Mouse (Mus musculus) MEL (cell line): Measurements from ENCODE around the gene Sult5a1. TPM values are rescaled to one million over a fixed set of nuclear protein-coding genes. Genes with fewer than 3 reads are reported as not detected.

Source experiments
- DNase-seq: peaks from one replicate; pipeline ENCODE4 v3.0.0; 2011; ENCODE audit warnings: low read depth, low spot score
- H3K27ac ChIP-seq: 2 replicates; pipeline ENCODE4 v1.5.1; 2012; ENCODE audit warnings: low read depth, mild to moderate bottlenecking, control low read depth, low read length, moderate library complexity; ENCODE audit not compliant: control insufficient read depth
- H3K27me3 ChIP-seq, 2 experiments: fragments of 150-350 bp in 1 of 2; sonication (generic) in 1 of 2; 2 replicates each; pipeline ENCODE4 v1.6.1; 2012; ENCODE audit warnings: low read length in 2 of 2, mild to moderate bottlenecking in 2 of 2, improper control_type of control experiment in 1 of 2, moderate library complexity in 1 of 2; ENCODE audit not compliant: insufficient read depth in 2 of 2, control insufficient read depth in 1 of 2
- H3K36me3 ChIP-seq, 2 experiments: 2 replicates each; pipeline ENCODE4 v1.6.1; 2012 to 2014; ENCODE audit warnings: low read length in 2 of 2, improper control_type of control experiment in 1 of 2, inconsistent platforms in 1 of 2, mild to moderate bottlenecking in 1 of 2; ENCODE audit not compliant: insufficient read depth in 2 of 2, control insufficient read depth in 1 of 2
- H3K4me1 ChIP-seq, 2 experiments: fragments of 150-350 bp in 1 of 2; sonication (generic) in 1 of 2; 2 replicates each; pipeline ENCODE4 v1.6.1; 2012; ENCODE audit warnings: low read length in 2 of 2, improper control_type of control experiment in 1 of 2, mild to moderate bottlenecking in 1 of 2; ENCODE audit not compliant: insufficient read depth in 2 of 2, control insufficient read depth in 1 of 2
- H3K4me3 ChIP-seq, 2 experiments: fragments of 150-350 bp in 1 of 2; sonication (generic) in 1 of 2; 2 replicates each; pipeline ENCODE4 v1.5.1; 2012; ENCODE audit warnings: low read depth in 2 of 2, low read length in 2 of 2, mild to moderate bottlenecking in 2 of 2, moderate library complexity in 2 of 2, control low read depth in 1 of 2, improper control_type of control experiment in 1 of 2; ENCODE audit not compliant: control insufficient read depth in 1 of 2, insufficient read depth in 1 of 2
- H3K79me2 ChIP-seq: 2 replicates; pipeline ENCODE4 v1.6.1; 2012; ENCODE audit warnings: mild to moderate bottlenecking, low read length, moderate library complexity; ENCODE audit not compliant: control insufficient read depth, poor library complexity, insufficient read depth
- H3K9ac ChIP-seq: 2 replicates; pipeline ENCODE4 v1.6.1; 2012; ENCODE audit warnings: low read depth, mild to moderate bottlenecking, control low read depth, low read length, moderate library complexity; ENCODE audit not compliant: control insufficient read depth, poor library complexity, severe bottlenecking
- H3K9me3 ChIP-seq: fragments of 150-350 bp; sonication (generic); replicated peaks from 2 replicates; pipeline ENCODE4 v1.6.1; 2012; ENCODE audit warnings: mild to moderate bottlenecking, low read length, improper control_type of control experiment, moderate library complexity; ENCODE audit not compliant: insufficient read depth
- CHD2 ChIP-seq: IDR thresholded peaks from 2 replicates; pipeline ENCODE4 v1.6.1; 2011; ENCODE audit warnings: low read length, improper control_type of control experiment
- E2F4 ChIP-seq: IDR thresholded peaks from 2 replicates; pipeline ENCODE4 v1.6.1; 2011; ENCODE audit warnings: low read depth, low read length, improper control_type of control experiment, borderline replicate concordance
- ELF1 ChIP-seq: IDR thresholded peaks from 2 replicates; pipeline ENCODE4 v1.6.1; 2014; ENCODE audit warnings: low read depth, mild to moderate bottlenecking, inconsistent platforms, low read length, improper control_type of control experiment, moderate library complexity
- EP300 ChIP-seq, 2 experiments: IDR thresholded peaks; 2 replicates each; pipeline ENCODE4 v1.6.1; 2011; ENCODE audit warnings: improper control_type of control experiment in 2 of 2, low read length in 2 of 2, low read depth in 1 of 2, mild to moderate bottlenecking in 1 of 2
- ETS1 ChIP-seq: IDR thresholded peaks from 2 replicates; pipeline ENCODE4 v1.6.1; 2012; ENCODE audit warnings: low read depth, mild to moderate bottlenecking, inconsistent platforms, low read length, improper control_type of control experiment, moderate library complexity
- JUND ChIP-seq: IDR thresholded peaks from 2 replicates; pipeline ENCODE4 v1.6.1; 2011; ENCODE audit warnings: low read depth, mild to moderate bottlenecking, improper control_type of control experiment, low read length
- MAFK ChIP-seq: IDR thresholded peaks from 2 replicates; pipeline ENCODE4 v1.6.1; 2011; ENCODE audit warnings: low read depth, mild to moderate bottlenecking, low read length, improper control_type of control experiment, borderline replicate concordance
- MAZ ChIP-seq: IDR thresholded peaks from 2 replicates; pipeline ENCODE4 v1.6.1; 2012; ENCODE audit warnings: low read depth, mild to moderate bottlenecking, inconsistent platforms, low read length, improper control_type of control experiment
- MXI1 ChIP-seq: IDR thresholded peaks from 2 replicates; pipeline ENCODE4 v1.6.1; 2011; ENCODE audit warnings: mild to moderate bottlenecking, low read depth, low read length, improper control_type of control experiment
- MYC ChIP-seq: IDR thresholded peaks from 2 replicates; pipeline ENCODE4 v1.6.1; 2011; ENCODE audit warnings: low read depth, mild to moderate bottlenecking, low read length, improper control_type of control experiment, moderate library complexity
- POLR2A ChIP-seq, 2 experiments: IDR thresholded peaks; 2 replicates each; pipeline ENCODE4 v1.6.1; 2011 to 2012; ENCODE audit warnings: low read length in 2 of 2, mild to moderate bottlenecking in 2 of 2, control low read depth in 1 of 2, improper control_type of control experiment in 1 of 2, low read depth in 1 of 2, moderate library complexity in 1 of 2; ENCODE audit not compliant: control insufficient read depth in 1 of 2, insufficient read depth in 1 of 2, poor library complexity in 1 of 2
- POLR2AphosphoS5 ChIP-seq: IDR thresholded peaks from 2 replicates; pipeline ENCODE4 v1.6.1; 2012; ENCODE audit warnings: low read depth, borderline replicate concordance, mild to moderate bottlenecking, inconsistent platforms, low read length, moderate library complexity, mixed read lengths
- RAD21 ChIP-seq: IDR thresholded peaks from 2 replicates; pipeline ENCODE4 v1.6.1; 2011; ENCODE audit warnings: mild to moderate bottlenecking, low read depth, low read length, improper control_type of control experiment
- SIN3A ChIP-seq: IDR thresholded peaks from 2 replicates; pipeline ENCODE4 v1.6.1; 2012; ENCODE audit warnings: low read length, improper control_type of control experiment, inconsistent platforms
- SMC3 ChIP-seq: IDR thresholded peaks from 2 replicates; pipeline ENCODE4 v1.6.1; 2011; ENCODE audit warnings: low read depth, low read length, improper control_type of control experiment
- TAL1 ChIP-seq: IDR thresholded peaks from 2 replicates; pipeline ENCODE4 v1.6.1; 2012; ENCODE audit warnings: mild to moderate bottlenecking, inconsistent platforms, low read length, moderate library complexity, mixed read lengths
- UBTF ChIP-seq: IDR thresholded peaks from 2 replicates; pipeline ENCODE4 v1.6.1; 2012; ENCODE audit warnings: low read depth, mild to moderate bottlenecking, inconsistent platforms, low read length, improper control_type of control experiment, moderate library complexity, borderline replicate concordance; ENCODE audit not compliant: insufficient read depth
- USF1 ChIP-seq: IDR thresholded peaks from 2 replicates; pipeline ENCODE4 v1.6.1; 2014; ENCODE audit warnings: low read depth, mild to moderate bottlenecking, inconsistent platforms, low read length, improper control_type of control experiment, moderate library complexity
- polyA plus RNA-seq, 2 experiments: library from polyadenylated mRNA; stranded (reverse) in 1 of 2; unstranded in 1 of 2; fragments of >175 nt in 1 of 2; fragments of >200 nt in 1 of 2; gene quantifications; 2 replicates each; pipeline versions ENCODE4 v1.2.1 to v1.2.4; 2012; ENCODE audit warnings: low replicate concordance in 2 of 2, low read depth in 1 of 2; ENCODE audit not compliant: insufficient read length in 2 of 2, insufficient read depth in 1 of 2, missing spikeins in 1 of 2
- total RNA-seq: library from RNA; depleted of rRNA; stranded (reverse); fragments of 300-350 nt; gene quantifications from 2 replicates; pipeline ENCODE4 v1.2.3, GENCODE M21; 2012

Sult5a1 gene
- total and polyA plus RNA-seq, 3 experiments = 0.15 TPM; not detected in 2

DNA sequence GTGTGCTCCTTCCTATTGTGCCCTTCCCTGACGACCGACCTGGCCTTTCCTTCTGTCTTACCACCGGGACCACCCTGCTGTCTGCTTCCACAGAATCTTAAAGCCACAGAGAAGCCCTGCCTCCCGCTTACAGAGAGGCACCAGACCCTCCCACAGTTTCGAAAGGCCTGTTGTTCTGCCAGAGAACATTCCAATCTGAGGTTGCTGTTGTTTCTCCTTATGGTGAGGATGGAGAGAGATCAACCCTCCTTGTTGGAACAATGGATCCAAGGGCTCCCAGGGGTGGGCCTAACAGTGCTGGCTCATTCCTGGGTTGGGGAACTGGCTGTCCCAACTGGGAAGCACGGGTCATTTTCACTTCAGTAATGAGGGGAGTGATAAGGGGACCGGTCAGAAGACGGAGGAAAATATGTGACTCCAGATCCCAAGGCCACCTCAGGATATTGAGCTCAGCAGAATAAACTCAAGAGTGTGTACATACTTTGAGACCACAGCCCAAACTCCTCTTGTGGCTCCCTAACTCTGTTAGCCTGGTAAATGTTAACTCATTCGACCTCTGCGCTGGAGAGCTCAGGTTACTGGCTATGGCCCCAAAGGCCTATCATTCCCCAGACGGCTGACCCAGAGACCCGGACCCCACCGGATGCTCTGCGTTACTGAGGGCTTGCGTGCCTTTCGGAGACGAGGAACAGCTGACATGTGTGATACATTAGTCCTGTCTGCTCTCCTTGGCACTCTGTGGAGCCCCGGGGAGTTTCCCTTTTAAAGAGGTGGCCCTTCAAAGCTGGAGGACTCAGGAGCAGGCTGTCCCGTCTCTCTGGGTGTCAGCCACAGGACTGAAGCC is 27.7 kb upstream of the Sult5a1 start, which contains the start of gene Dpep1:
Dpep1 (plus strand) TSS at position 677 of the 844 bp plus-strand sequence.
- TF ChIP-seq TAL1 (no peak), MYC (no peak), E2F4 (no peak), MAZ (no peak), SMC3 (no peak), EP300 (IDR thresholded peaks at IDR 0.05; ENCODE audit: low read depth in 1 of 2, low read length in 2 of 2) (no peak), RAD21 (no peak), USF1 (no peak), ETS1 (no peak), ELF1 (no peak), POLR2AphosphoS5 (no peak), SIN3A (no peak), MAFK (no peak), JUND (no peak)
- Histone ChIP-seq H3K27ac (no peak within 1 kb of the TSS), H3K27me3 (0 out of 4 replicates have a peak, but pooled peaks cover 0 to 1% of the 10 kb centered on the region in 2 experiments), H3K4me3 (no peak within 1 kb of the TSS), H3K9ac (no peak within 1 kb of the TSS), H3K9me3 (no peaks in the 10 kb centered on the region), H3K4me1 (peaks cover 0 to 15% of the 10 kb centered on the region in 2 experiments; a peak in 2 of 4 replicates), H3K36me3 (peaks cover 0 to 6% of the 10 kb centered on the region in 2 experiments; a peak in 2 of 4 replicates), H3K79me2 (no peaks in the 10 kb centered on the region)
- DNase-seq = no peak

GRCm38 (mm10) chr8:123181391-123181790 is 23.3 kb upstream of the Sult5a1 start:
- Histone ChIP-seq H3K27me3 (0 out of 4 replicates have a peak, but pooled peaks cover 0 to 1% of the 10 kb centered on the region in 2 experiments), H3K9me3 (no peaks in the 10 kb centered on the region), H3K4me1 (no peaks in the 10 kb centered on the region), H3K4me3 (no peak overlapping the region), H3K9ac (no peak overlapping the region), H3K27ac (no peak overlapping the region), H3K79me2 (no peaks in the 10 kb centered on the region), H3K36me3 (no peaks in the 10 kb centered on the region)
- no peak for TF ChIP-seq MXI1
- TF ChIP-seq POLR2A (IDR thresholded peaks at IDR 0.05; ENCODE audit: control insufficient read depth in 1 of 2, insufficient read depth in 1 of 2, low read depth in 1 of 2, low read length in 2 of 2, poor library complexity in 1 of 2) = no peak
- TF ChIP-seq UBTF = no peak
- TF ChIP-seq SMC3 = no peak
- TF ChIP-seq CHD2 = no peak
- DNase-seq = no peak
